Mouse (Mus musculus) hindbrain, embryonic 11.5 days (tissue): ENCODE measurements around the gene Ccdc154. TPM values are rescaled to one million over a fixed set of nuclear protein-coding genes. Genes with fewer than 3 reads are reported as not detected.
A peak's percentile ranks its signal among the peaks of the same experiment; 100 is the strongest.

ENCODE experiments used
- ATAC-seq: fragments of 200-750 bp; cut with Nextera tagmentation; 2 replicates; pipeline ENCODE4 v1.8.0; 2017; ENCODE audit warnings: mild to moderate bottlenecking, moderate TSS enrichment, moderate library complexity; ENCODE audit not compliant: low FRiP score
- DNase-seq: peaks from one replicate; pipeline ENCODE4 v3.0.0-alpha.2; 2015; ENCODE audit warnings: low spot score
- H3K27ac ChIP-seq: fragments of 300-500 bp; sonication (generic); 2 replicates; pipeline ENCODE4 v1.5.1; 2014; ENCODE audit warnings: mild to moderate bottlenecking, low read depth, low read length
- H3K27me3 ChIP-seq: fragments of 300-500 bp; sonication (generic); 2 replicates; pipeline ENCODE4 v1.6.1; 2014; ENCODE audit warnings: mild to moderate bottlenecking, low read length, moderate library complexity, mixed read lengths; ENCODE audit not compliant: control insufficient read depth, insufficient read depth
- H3K36me3 ChIP-seq: fragments of 300-500 bp; sonication (generic); 2 replicates; pipeline ENCODE4 v1.6.1; 2014; ENCODE audit warnings: mild to moderate bottlenecking, low read length, moderate library complexity, mixed read lengths; ENCODE audit not compliant: control insufficient read depth, insufficient read depth
- H3K4me1 ChIP-seq: fragments of 300-500 bp; sonication (generic); replicated peaks from 2 replicates; pipeline ENCODE4 v1.6.1; 2014; ENCODE audit warnings: low read length, mixed read lengths; ENCODE audit not compliant: control insufficient read depth, insufficient read depth
- H3K4me2 ChIP-seq: fragments of 300-500 bp; sonication (generic); replicated peaks from 2 replicates; pipeline ENCODE4 v1.6.1; 2014; ENCODE audit warnings: mild to moderate bottlenecking, low read depth, low read length
- H3K4me3 ChIP-seq: fragments of 300-500 bp; sonication (generic); 2 replicates; pipeline ENCODE4 v1.5.1; 2014; ENCODE audit warnings: low read depth, low read length
- H3K9ac ChIP-seq: fragments of 300-500 bp; sonication (generic); 2 replicates; pipeline ENCODE4 v1.6.1; 2014; ENCODE audit warnings: low read depth, low read length
- H3K9me3 ChIP-seq: fragments of 300-500 bp; sonication (generic); 2 replicates; pipeline ENCODE4 v1.6.1; 2016; ENCODE audit warnings: low read length; ENCODE audit not compliant: control insufficient read depth
- whole genome bisulfite sequencing: fragments of 180-500 bp; shearing (Covaris S2); extraction: QIAGEN DNeasy Blood & Tissue Kit; methylation state at CpG from one replicate; pipeline ENCODE4 v1.1.7; 2014; 5-methylcytosine and 5-hydroxymethylcytosine counted together
- polyA plus RNA-seq: library from polyadenylated mRNA; unstranded; fragments of >200 nt; fragmentation: Nextera tagmentation; extraction: Ambion mirVana; gene quantifications from 2 replicates; pipeline ENCODE4 v1.2.1, GENCODE M21; 2014

Ccdc154 gene
- polyA plus RNA-seq, 1 experiment from 2014 or later: not detected

GRCm38 (mm10) chr17:25127681-25128080 lies 34.6 kb upstream of the Ccdc154 start:
- H3K36me3 ChIP-seq: no peaks in the 10 kb centered on the region
- 78% methylated on average over 9 of the region's 9 CpGs for WGBS
- DNase-seq (no peak), ATAC-seq (no peak)
- no peak overlapping the region for H3K4me3 ChIP-seq
- no peak overlapping the region for H3K4me2 ChIP-seq
- no peaks in the 10 kb centered on the region for H3K4me1 ChIP-seq
- H3K9ac ChIP-seq: no peak overlapping the region
- no peaks in the 10 kb centered on the region for H3K9me3 ChIP-seq
- H3K27me3 ChIP-seq: no peaks in the 10 kb centered on the region
- no peak overlapping the region for H3K27ac ChIP-seq

DNA sequence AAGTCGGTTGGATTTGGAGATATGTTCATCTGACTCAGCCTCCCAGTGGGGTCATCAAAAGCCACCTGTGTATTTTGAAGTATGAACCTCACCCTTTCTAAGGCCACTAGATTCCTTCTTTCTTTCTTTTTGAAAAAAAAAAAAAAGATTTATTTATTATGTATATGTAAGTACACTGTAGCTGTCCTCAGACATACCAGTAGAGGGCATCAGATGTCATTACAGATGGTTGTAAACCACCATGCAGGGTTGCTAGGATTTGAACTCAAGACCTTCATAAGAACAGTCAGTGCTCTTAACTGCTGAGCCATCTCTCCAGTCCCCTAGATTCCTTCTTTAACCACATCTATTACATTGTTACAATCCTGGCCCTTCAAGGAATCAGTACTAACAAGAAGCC lies 32.2 kb upstream of the Ccdc154 start:
- WGBS: 90% methylated on average over 1 of the region's 1 CpGs
- no peak overlapping the region for H3K27ac ChIP-seq
- no peaks in the 10 kb centered on the region for H3K36me3 ChIP-seq
- no peak overlapping the region for H3K9ac ChIP-seq
- no peak for ATAC-seq
- H3K27me3 ChIP-seq: no peaks in the 10 kb centered on the region
- H3K4me2 ChIP-seq: no peak overlapping the region
- no peak overlapping the region for H3K4me3 ChIP-seq
- H3K4me1 ChIP-seq: peaks cover 8% of the 10 kb centered on the region
- no peak for DNase-seq
- H3K9me3 ChIP-seq: no peaks in the 10 kb centered on the region

DNA sequence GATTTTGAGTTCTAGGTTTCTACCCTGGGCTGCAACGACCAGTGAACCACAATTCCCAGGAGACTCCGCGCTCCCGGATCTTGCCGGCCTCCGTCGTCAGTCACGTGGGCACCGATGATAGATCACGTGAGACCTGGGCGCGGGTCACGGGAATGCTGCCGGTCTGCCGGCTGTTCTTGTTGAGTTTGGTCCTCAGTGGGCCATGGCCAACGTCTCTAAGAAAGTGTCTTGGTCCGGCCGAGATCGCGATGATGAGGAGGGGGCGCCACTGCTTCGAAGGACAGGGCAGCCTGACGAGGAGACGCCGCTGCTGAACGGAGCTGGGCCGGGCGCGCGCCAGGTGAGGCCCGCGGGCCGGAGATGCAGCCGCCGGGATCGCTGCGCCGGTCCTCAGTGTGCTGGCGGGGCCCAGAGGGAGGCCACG lies 29.0 kb upstream of the Ccdc154 start, which contains the start of gene Clcn7:
Gene Clcn7 (plus strand): TSS at position 117 of the 424 bp plus-strand sequence.
- H3K27ac ChIP-seq: no peak within 1 kb of the TSS; the same call in 1 of the 2 replicates
- H3K9me3 ChIP-seq: no peaks in the 10 kb centered on the region
- H3K9ac ChIP-seq: peak within 1 kb of the TSS; percentile 85
- H3K4me3 ChIP-seq: peak within 1 kb of the TSS; percentile 87
- ATAC-seq (peak; percentile 89), DNase-seq (peak; percentile 94)
- peak within 1 kb of the TSS; percentile 65 for H3K4me2 ChIP-seq
- WGBS: 0% methylated on average over 40 of the region's 40 CpGs
- peaks cover 8% of the 10 kb centered on the region for H3K4me1 ChIP-seq
- no peaks in the 10 kb centered on the region for H3K36me3 ChIP-seq
- no peaks in the 10 kb centered on the region for H3K27me3 ChIP-seq

- ATAC-seq: no peak
- 90% methylated on average over 6 of the region's 6 CpGs for WGBS
- Histone ChIP-seq H3K4me3 (no peak overlapping the region), H3K9me3 (no peaks in the 10 kb centered on the region), H3K27ac (no peak overlapping the region), H3K4me1 (peaks cover 8% of the 10 kb centered on the region), H3K4me2 (no peak overlapping the region), H3K36me3 (no peaks in the 10 kb centered on the region), H3K27me3 (no peaks in the 10 kb centered on the region), H3K9ac (no peak overlapping the region)
- DNase-seq: no peak
These were observed 26.6 kb upstream of the Ccdc154 start for GRCm38 (mm10) chr17:25135622-25136021.

DNA sequence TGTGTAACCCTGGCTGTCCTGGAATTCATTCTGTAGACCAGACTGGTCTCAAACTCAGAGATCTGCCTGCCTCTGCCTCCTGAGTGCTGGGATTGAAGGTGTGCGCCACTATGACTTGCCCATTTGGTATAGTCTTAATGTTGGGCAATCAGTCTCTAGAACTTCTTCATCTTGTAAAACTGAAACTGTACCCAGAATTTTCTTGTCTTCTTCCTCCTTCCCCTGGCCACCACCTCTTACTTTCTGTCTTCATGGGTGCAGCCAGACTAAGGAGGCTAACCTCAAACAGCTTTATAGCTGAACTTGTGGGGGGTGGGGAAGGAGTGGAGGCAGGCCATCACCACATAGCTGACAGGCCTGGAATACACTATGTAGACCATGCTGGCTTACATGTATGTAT lies 23.5 kb upstream of the Ccdc154 start:
- peaks cover 8% of the 10 kb centered on the region for H3K4me1 ChIP-seq
- DNase-seq (no peak), ATAC-seq (no peak)
- H3K9ac ChIP-seq: no peak overlapping the region
- no peaks in the 10 kb centered on the region for H3K27me3 ChIP-seq
- H3K9me3 ChIP-seq: no peaks in the 10 kb centered on the region
- no peak overlapping the region for H3K4me2 ChIP-seq
- H3K4me3 ChIP-seq: no peak overlapping the region
- H3K36me3 ChIP-seq: no peaks in the 10 kb centered on the region
- WGBS: 100% methylated on average over 1 of the region's 1 CpGs
- H3K27ac ChIP-seq: no peak overlapping the region

GRCm38 (mm10) chr17:25139960-25140359 lies 22.3 kb upstream of the Ccdc154 start:
- no peak for ATAC-seq
- DNase-seq: peak; percentile 20
- no peak overlapping the region for H3K27ac ChIP-seq
- no peaks in the 10 kb centered on the region for H3K4me1 ChIP-seq
- H3K4me3 ChIP-seq: no peak overlapping the region
- H3K9ac ChIP-seq: no peak overlapping the region
- no peaks in the 10 kb centered on the region for H3K9me3 ChIP-seq
- no peak overlapping the region for H3K4me2 ChIP-seq
- no peaks in the 10 kb centered on the region for H3K36me3 ChIP-seq
- no peaks in the 10 kb centered on the region for H3K27me3 ChIP-seq
- WGBS: 72% methylated on average over 4 of the region's 4 CpGs

- Histone ChIP-seq H3K4me2 (no peak overlapping the region), H3K4me1 (no peaks in the 10 kb centered on the region), H3K4me3 (no peak overlapping the region), H3K9me3 (no peaks in the 10 kb centered on the region), H3K36me3 (no peaks in the 10 kb centered on the region; the same call in 1 of the 2 replicates), H3K27ac (no peak overlapping the region), H3K27me3 (no peaks in the 10 kb centered on the region), H3K9ac (no peak overlapping the region)
- DNase-seq (no peak), ATAC-seq (no peak)
- WGBS: 76% methylated on average over 7 of the region's 7 CpGs
These were observed 1.1 kb downstream of the Ccdc154 start for GRCm38 (mm10) chr17:25163387-25163786.

DNA sequence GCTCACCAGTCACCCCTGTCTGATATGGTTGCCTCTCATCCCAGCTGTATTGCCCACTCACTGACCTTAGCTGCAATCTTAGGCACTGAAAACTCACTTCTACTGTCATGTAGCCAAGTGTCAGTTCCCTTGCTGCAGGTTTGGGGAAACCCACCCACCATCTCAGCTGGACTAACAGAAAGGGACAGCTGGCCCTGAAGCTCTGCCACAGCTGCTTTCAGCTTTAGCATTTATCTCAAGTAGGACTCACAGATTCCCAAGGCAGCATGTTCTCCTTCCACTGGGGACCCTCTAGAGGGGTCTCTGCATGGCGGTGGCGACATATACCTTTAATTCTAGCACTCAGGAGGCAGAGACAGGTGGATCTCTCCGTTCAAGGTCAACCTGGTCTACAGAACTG lies 2.5 kb downstream of the Ccdc154 start:
- 90% methylated on average over 3 of the region's 3 CpGs for WGBS
- no peak for DNase-seq
- H3K36me3 ChIP-seq: no peaks in the 10 kb centered on the region; the same call in 1 of the 2 replicates

DNA sequence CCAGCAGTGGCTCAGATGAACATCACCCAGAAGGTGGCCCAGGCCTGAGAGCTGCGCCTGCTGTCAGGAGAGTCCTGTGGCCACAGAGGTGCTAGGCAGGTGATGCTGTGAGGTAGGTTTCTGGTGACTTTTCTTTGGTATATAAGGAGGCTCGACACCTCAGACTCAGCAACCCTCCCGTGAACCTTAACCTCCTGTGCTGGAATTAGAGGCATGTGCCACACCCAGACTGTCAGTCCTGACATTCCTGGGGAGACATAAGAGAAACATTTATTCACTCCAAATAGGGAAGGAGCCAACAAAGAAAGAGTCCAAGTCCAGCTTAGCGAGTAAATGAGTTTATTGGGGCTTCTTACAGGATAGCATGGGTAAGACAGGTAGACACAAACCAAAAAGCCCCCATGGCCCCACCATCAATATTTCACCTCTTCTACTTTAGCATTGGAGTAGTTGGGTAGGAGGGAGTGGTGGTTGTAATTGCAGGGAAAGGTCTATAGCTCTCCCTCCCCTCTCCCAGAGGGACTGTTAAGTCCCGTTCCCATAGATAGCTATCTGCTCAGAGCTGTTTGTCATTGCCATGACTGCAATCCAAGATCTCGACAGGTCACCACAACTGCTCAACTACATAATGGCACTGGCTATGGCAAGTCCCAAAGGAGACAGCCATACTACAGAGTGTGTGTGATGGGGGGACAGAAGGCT lies 3.9 kb downstream of the Ccdc154 start:
- Histone ChIP-seq H3K36me3 (no peaks in the 10 kb centered on the region), H3K27me3 (no peaks in the 10 kb centered on the region), H3K4me1 (no peaks in the 10 kb centered on the region), H3K9ac (no peak overlapping the region), H3K4me2 (no peak overlapping the region), H3K4me3 (no peak overlapping the region), H3K9me3 (no peaks in the 10 kb centered on the region), H3K27ac (no peak overlapping the region)
- WGBS: 74% methylated on average over 6 of the region's 6 CpGs
- no peak for DNase-seq
- no peak for ATAC-seq

More for the DNA sequence above, 2.5 kb downstream of the Ccdc154 start:
- no peaks in the 10 kb centered on the region for H3K4me1 ChIP-seq
- no peaks in the 10 kb centered on the region for H3K27me3 ChIP-seq
- no peaks in the 10 kb centered on the region for H3K9me3 ChIP-seq
- H3K27ac ChIP-seq: no peak overlapping the region
- no peak overlapping the region for H3K9ac ChIP-seq
- no peak overlapping the region for H3K4me3 ChIP-seq
- ATAC-seq: no peak
- no peak overlapping the region for H3K4me2 ChIP-seq
